Mouse (Mus musculus) layer of hippocampus, adult 11-12 months (tissue): ENCODE measurements at regions not wholly inside any gene's neighbourhood (a gene's known extent, or its start where the extent isn't known, plus 50 kb on each side); places are given as distances from the start of the nearest gene placed in this dataset.
"Not testable (repeated sequence)": the region's sequence is repeated elsewhere in the genome, so short reads cannot be mapped to it uniquely, and the experiment has no call there.

Source experiments
- DNase-seq: peaks from one replicate; pipeline ENCODE4 v3.0.0; 2022; ENCODE audit warnings: low spot score

DNA sequence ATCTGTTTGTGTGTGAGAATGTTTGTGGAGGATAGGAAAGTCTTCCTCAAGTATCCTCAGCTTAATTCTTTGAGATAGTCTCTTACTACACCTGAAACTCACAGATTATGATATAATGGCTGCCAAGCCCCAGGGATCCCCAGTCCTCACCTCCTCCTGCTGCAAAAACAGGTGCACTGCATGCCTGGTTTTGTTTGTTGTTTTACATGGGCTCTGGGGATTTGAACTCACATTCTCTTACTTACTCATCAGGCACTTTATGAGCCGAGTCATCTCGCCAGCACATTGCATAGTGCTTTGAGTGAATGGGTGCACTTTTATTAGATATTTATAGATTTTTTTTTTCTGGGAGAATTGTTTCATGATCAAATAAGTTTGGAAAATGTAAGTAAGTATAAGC is 56.3 kb downstream of the Mterf1b start:
- no peak for DNase-seq

DNA sequence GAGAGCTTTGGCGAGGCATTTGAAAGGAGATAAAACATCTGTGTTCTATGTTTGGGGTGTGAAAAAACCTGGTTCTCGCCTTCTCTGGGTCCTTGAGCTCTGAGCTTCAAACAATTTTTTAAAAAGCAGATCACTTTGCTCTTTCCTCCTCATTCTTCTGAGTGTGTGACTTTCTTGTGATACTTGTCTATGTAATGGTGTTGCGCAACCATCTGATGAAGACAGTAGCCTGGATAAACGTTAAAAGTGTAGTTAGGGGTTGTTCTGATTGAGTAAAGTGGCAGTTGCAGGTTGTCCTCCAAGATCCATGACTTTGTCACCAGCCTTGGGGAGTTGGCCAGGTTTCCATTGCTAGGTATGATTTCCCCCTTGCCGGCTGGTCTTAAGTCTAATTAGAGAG is 62.1 kb downstream of the Mterf1b start:
- DNase-seq = not testable (repeated sequence)

DNA sequence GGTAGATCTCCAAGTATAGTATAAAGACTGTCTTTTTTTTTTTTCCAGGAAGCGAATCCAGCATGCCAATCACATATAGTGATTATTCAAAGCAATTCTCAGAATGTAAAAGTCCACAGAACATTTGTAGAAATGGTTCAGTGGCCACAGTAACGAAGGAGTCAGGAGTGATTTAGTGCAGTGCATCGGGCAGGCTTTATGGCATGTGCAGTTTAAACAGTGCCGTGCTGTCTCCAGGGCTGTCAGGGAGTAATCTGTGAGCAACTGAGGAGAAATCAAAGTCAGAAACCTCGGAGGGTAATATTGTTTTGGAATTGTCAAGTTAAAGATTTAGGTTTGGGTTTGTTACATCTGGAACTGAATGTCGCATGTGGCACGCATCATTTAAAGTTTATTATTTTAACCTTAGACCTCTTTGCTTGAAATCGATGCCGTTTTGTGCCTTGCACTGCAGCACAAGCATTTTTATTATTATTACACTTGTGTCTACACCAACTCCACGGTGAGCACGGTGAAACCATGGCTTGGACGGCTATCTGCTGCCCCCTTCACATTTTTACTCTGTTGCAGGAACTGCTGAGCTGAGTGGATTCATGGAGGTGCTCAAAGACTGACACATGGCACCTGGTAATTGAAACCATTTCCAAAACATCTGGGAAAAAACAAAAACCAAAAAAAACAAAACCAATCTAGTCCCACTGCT is 65.0 kb downstream of the Mterf1b start:
- DNase-seq = no peak

DNA sequence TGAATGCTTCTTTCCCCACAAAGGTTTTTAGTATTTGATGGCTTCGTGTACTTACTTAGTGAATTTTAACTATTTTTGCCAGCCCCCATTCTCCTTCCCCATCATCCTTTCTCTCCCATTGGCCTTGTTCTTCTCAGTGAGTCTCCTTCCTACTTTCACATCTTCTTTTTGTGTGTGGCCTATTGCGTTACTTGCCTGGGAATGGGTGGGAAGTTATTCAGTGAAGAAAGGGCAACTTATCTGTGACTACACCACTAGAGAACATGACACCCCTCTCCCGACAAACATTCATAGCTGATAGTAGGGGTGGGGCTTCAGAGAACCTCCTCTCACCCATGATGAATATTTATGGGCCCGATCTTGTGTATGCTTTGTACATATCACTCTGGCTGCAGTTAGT is 67.1 kb downstream of the Mterf1b start:
- DNase-seq = no peak

DNA sequence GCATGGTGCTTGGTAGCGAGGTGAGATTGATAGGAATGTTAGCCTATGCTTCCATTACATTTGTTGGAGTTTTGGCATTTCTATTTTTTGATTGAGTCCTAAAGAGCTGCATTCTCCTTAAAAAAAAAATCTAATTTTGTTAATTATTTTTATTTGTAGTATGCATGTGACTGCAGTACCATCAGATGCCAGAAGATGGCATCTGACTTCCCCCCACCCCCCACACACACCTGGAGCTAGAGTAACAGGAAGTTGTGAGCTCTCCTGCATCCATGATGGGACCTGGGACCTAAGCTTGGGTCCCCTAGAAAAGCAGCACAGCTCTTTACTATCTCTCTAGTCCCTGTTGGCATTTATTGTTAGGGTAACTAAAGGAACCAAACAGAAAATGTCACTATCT is 70.5 kb downstream of the Mterf1b start:
- DNase-seq = no peak

DNA sequence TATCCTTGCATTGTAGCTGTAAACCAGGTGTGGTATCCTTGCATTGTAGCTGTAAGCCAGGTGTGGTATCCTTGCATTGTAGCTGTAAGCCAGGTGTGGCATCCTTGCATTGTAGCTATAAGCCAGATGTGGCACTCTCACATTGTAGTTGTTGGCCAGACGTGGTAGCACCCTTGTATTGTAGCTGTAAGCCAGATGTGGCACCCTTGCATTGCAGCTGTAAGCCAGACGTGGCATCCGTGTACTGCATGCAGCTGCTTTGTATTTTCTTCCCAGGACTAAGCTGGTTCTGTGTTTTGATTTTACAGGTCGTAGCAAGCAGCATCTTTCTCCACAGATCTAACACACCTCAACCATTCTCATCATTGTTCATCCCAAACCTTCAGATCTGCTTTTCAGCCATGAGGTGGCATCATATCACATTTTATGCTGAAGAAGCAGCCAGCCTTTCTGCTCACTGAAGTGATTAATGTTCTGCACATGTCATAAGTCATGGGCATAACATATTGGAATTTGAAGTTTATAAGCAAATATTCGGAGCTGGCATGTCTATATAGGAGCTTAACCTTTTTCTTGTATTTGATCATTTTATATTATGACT is 71.5 kb downstream of the Mterf1b start:
- DNase-seq = no peak

DNA sequence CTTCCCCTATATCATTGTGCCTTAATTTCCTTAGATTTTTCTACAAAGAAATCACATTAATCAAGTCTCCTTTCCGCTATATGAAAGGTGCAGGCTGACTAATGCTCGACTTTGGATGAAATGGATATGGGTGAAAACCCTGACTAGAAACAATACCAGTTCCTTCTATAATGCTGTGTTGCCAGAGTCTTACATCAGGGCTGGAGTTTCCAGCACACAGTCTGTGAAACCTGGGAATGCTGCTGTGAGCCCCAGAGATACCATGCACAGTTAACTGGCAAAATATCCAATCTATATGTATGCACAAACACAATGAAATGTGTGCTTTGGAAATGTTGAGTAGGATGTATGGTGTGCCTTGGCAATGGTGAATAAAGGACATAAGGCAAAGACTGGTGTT is 75.5 kb downstream of the Mterf1b start:
- DNase-seq = no peak

DNA sequence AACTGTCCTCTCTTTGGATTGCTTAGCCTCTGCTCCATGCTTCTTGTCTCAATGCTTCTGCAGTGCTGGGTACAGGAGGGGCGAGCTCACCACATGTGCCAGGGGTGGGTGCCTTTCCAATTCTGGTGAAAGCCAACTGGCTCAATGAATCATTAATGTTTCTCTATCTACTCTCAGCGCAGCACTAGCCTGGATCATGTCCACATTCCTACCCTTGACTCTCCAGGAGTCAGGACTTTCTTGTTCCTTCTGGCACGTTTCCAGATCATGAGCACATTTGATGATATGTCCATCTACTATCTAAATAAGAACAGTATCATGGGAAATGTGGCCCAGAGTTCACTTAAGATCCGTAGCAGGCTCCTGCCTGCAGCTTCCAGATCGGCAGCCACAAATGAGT is 80.8 kb downstream of the Mterf1b start:
- no peak for DNase-seq

DNA sequence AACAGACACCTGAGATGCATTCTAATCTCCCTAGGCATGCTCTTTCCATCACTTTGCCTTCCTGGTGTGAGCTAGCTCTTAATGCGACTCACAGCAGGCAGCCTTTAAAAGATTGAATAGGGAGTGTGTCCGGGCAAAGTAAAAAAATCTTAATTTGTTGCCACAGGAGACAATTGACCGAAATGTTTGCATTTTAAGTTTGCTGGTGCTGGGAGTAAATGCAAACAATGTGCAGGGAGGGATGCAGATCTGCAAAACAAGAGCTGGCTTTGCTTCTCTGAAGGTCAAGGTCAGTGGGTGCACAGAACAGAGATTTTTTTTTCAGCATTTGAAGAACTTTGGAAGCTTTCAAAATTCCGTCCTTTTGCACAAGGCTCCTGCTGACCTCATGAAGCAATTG is 111.4 kb downstream of the Mterf1b start:
- no peak for DNase-seq

DNA sequence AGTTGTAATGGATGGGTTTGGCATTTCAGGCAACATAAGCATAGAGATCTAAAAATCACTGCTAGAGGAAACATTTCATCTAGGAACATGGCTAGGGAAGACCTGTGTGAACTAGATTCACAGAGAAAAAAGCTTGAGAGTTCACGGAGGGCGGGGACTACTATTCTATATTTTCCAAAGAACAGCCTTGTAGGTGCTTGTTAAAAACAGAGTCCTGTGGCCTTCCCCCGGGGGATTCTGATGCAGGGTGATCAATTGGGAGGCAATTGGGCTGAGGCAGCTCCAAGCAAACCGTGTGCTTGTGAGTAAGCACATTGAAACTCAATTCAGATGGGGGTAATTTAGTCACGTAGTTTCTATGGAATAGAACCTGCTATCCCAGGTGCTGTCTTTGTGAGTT is 112.0 kb downstream of the Mterf1b start:
- no peak for DNase-seq

DNA sequence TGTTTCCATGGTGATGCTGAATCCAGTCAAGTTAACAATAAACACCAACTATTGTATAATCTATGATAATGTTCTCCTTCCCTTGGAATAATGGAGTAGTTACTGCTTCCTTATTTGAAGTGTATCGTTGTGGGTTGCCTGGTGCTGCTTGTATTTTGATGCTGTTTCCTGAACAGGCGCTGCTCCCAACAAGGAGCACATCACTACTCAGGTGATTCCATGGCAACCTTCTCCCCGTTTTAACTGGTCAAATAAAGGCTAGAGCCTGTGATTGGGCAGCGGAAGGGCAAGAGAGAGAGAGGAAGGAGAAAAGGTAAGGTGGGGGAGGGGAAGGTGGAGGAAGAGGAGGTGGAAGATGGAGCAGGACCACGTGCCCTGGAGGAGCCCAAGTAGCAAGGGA is 116.3 kb downstream of the Mterf1b start:
- no peak for DNase-seq

DNA sequence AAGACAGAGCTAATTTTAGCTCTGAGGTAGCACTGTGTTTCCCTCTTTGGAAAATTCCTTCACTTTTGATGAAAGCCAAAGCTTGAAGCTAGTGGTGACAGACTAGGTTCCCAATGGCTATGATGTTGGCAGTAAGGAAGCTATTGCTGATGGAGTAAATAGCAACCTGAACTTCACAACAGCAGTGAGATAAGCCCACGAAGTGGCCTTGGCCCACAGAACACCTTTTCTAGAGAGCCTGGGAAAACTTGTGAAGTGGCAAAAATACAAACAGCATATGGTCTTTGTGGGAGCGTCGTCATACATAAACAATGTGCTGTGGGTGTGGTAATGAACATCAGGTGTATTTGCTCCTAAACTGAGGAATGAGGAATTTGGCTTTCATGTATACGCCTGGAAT is 119.0 kb downstream of the Mterf1b start:
- no peak for DNase-seq

DNA sequence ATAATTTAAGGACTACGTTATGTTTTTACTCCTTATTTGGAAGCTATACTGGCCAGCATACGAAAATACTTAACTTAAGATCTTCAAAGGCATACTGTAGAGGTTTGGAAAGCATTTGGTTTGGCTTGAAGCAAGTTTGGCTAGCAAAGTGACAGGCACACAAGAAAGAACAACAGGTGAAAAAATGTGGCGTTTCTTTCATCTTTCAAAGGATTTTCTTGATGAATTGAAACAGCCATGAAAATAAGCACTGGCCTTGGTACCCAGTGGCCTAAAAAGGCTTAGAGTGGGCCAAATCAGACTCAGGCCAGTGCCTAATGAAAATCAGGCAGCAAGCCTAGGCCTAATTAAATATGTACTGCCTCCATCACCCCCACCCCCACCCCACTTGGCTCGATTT is 119.4 kb downstream of the Mterf1b start:
- peak; percentile 12 for DNase-seq

DNA sequence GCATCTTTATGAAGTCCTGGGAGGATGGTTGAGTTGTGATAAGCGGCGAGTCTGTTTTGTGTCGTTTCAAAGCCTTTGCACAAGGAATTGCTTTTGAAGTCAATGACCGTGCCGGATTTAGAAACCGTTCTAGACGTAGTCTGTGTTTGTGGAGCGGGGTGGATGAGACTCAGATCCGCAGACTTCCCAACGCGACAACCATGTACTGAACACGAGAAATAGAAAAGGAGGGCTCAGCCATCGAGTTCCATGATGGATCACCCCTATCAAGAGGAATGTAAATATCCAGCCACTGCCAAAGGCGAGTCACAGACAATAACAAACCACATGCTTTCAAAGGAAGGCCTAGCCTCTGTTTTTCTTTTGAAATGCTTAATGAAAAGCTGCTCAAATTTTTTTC is 120.5 kb downstream of the Mterf1b start:
- no peak for DNase-seq

DNA sequence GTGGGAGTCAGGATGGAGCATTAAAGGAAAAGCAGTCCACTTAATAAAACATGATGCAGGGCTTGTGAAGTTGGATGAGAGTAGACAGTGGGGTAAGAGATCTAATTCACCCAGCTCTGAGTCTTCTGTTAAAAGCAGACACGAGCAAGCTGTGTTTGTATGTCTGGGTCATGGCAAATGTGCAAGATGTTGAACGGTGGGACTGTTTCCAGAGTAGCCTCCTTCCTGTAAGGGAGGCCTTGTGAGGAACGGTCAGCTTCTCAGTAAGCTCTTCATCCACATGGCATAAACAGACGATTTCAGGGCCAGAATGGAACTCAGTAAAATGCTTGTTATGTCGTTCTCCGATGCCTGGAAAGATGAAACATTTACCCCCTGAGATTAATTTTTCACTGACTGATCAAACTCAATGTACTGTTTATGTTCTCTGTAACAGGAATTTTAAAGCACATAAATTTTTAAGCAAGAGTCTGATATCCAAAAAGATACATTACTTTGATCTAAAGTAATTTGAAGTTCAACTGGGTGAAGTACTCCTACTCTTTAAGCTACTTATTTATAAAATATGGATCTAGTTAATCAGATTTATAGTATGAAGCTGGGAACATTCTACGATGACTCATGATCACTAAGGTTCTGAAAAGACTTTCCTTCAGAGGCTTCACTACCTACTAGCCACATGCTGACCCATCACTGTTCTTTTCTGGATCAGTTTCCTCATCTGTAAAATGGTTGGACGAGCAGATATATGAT is 130.6 kb downstream of the Mterf1b start:
- DNase-seq = no peak

DNA sequence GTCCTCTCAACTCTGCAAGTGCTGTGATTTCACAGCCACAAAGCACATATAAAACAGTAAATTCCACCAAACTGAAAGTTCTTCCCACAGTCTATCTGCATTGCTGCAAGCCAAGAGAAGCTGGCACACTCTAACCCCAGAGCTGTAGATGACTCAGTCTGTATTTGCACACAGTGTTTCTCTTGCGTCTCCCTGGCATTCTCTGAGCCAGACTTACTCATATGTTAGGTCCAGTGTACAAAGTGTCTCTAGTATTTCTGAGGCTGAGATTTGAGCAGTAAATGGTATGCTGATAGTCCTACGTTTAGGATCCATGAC is 131.2 kb downstream of the Mterf1b start:
- no peak for DNase-seq

DNA sequence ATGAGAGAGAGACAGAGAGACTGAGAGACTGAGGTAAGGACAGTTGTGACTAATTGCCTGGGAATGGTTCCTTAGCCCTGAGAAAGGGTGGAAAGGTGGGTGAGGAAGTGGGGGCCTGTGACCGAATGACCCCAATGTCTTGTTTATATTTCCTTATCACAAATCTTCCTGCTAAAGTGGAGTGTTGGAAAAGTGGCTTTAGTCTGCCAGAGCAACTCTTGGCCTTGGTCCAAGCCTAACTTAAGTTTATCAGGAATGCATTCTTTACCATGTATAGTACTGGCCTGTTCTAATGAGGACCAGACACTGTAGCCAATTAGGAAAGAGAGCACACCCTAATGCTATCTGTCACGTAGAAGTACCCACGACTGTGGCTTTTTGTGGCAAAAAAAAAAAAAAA is 133.6 kb downstream of the Mterf1b start:
- no peak for DNase-seq

DNA sequence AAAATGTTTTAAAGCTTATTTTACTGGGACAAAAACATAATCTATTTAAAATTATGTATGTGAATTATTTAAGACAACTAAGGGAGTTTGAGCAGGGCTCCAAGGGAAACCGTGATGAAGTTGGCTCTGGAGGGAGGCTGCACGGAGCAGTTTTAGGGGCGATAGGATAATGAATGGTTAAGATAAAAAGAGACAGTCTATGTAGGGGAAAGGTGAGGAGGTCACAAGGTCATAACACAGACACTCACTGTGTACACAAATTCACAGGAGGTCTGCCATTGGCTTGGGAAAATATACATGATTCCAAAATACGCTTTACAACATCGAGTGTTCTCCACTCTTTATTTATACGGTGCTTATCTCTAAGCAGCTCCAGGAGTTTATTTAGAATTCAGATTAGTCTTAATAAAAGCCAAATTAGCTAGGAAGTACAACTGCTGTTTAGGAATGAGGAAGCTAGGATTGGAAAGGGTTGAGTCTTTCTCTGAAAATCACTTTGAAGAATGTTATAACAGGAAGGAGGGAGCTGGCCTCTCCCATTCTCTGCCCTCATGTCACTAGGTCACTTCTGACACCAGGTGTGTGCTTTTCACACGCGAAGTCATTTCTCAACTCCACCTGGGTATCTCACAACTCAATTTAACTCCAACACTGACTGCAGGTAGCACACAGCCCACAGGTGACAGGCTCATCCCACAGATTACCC is 134.3 kb downstream of the Mterf1b start:
- no peak for DNase-seq

DNA sequence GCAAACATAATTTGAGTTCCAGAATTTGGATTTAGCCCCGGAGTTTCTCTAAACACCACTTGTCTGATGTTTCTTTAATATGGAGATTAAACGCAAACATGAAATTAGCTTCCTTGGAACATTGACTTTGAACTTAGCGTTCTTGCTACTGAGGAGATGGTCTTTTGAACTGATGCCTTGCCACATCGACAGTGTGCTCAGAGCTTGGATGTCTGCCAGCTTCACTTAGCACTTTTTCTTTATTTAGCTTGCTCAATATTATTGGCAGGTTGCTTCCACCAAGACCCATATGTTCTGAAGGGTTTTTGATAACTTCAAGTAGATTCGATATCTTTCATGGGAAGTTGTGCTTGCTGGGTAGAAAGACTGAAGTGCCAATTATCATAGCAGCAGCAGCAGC is 143.5 kb downstream of the Mterf1b start:
- peak; percentile 23 for DNase-seq

DNA sequence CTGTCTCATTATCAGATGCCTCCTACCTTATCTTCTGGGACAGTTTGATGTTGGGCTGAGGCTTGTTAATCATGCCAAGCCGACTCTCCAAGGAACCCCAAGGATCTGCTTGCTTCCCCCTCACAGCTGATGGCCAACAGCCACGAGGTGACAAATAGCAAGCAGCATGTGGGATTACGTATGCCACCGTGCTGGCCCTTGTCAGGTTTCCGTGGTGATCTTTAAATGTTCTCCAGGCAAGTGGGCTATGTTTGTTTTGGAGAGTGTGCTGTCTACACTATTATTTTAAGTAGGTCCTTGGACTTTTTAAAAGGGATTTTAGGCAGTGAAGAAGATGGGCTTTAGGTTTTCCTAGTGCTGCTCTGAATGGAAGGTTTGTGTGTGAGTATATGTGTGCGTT is 149.8 kb downstream of the Mterf1b start:
- DNase-seq = no peak

DNA sequence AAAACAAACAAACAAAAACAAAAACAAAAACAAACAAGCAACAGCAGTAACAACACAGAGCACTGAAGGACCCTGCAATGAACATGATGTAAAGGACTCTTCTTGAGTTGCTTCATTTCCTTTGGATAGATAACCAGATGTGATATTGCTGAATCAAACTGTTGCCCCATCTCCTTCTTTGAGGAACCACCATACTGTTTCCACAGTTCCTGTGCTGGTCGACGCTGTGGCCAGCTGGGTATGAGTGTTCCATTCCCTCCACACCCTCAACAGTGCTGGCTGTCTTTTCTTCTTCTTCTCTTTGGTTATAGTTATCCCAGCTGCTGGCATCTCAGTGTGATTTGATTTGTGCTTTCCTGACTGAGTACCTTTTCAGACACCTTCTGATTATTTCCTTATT is 152.3 kb downstream of the Mterf1b start:
- no peak for DNase-seq

DNA sequence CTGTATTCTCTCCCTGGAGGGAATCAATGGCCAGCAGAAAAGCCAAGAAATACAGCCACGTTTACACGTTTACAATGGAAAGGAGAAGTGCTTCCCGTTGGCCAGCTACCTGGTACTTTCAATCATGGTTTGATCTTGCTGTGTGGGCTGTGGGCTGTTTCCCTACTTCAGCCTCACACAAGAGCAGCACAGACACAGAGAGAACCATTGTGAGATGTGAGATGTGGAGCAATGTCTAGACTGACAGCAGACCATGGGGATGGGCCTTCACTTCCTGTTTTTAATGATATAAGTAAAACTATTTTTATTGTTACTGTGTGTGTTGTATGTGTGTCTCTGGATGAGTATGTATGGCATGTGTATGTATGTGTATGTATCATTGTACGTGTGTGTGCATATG is 156.2 kb downstream of the Mterf1b start:
- no peak for DNase-seq

DNA sequence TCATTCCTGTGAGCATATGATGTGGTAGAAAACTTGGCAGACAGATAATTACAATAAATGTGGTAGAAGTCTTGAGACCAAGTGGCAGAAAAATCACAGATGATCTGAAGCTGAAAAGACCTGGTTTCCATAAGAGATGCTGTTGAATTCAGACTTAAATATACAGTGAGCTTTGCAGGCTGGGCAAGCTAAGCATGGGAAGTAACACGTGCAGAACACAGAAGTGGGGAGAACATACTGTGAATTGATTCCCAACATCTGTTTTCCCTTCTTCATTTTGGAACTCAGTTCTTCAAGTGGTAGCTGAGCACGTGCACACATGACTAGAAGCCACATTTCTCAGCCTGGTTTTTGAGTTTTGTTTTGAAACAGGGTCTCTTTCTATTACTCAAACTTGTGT is 157.8 kb downstream of the Mterf1b start:
- DNase-seq = peak; percentile 4
